Mouse (Mus musculus) left cerebral cortex, adult 2 months (tissue): ENCODE data around the gene Slit2. TPM values are rescaled to one million over a fixed set of nuclear protein-coding genes. Genes with fewer than 3 reads are reported as not detected.

Source experiments
- DNase-seq, 2 experiments: peaks; one replicate each; pipeline ENCODE4 v3.0.0; 2021 to 2022; ENCODE audit warnings: low spot score in 2 of 2, mixed read lengths in 1 of 2; ENCODE audit errors: extremely low spot score in 1 of 2
- H3K27ac ChIP-seq: fragments of 200-600 bp; 2 replicates; pipeline ENCODE4 v1.8.1; 2022
- H3K4me3 ChIP-seq: fragments of 200-600 bp; 2 replicates; pipeline ENCODE4 v1.8.1; 2022
- CTCF ChIP-seq: fragments of 200-600 bp; IDR thresholded peaks from 2 replicates; pipeline ENCODE4 v1.8.1; 2022; ENCODE audit warnings: antibody characterized with exemption, mild to moderate bottlenecking, moderate library complexity
- intact Hi-C: fragments of 180-260 bp; cut with DNase I; formaldehyde crosslinking; loops from one replicate; pipeline ENCODE4 v1.15.1; 2025
- total RNA-seq, 2 experiments: library from RNA; stranded (reverse); gene quantifications; 2 replicates each; pipeline ENCODE4 v1.2.3; 2021

Gene Slit2
- total RNA-seq, 2 experiments from 2014 or later, result 39.4 to 41.2 TPM

- peak; percentile 26 to 53 for DNase-seq
- H3K27ac ChIP-seq, result no peak overlapping the region
- no peak for TF ChIP-seq CTCF
- intact Hi-C loops, result loop anchor here (10.0 kb wide), 1 partner anchor 1541 kb away; no protein-coding TSS in a partner anchor
- H3K4me3 ChIP-seq, result peak overlapping the region; percentile 70
These were observed 3.1 kb downstream of the Slit2 start for GRCm38 (mm10) chr5:47985901-47986670.

DNA sequence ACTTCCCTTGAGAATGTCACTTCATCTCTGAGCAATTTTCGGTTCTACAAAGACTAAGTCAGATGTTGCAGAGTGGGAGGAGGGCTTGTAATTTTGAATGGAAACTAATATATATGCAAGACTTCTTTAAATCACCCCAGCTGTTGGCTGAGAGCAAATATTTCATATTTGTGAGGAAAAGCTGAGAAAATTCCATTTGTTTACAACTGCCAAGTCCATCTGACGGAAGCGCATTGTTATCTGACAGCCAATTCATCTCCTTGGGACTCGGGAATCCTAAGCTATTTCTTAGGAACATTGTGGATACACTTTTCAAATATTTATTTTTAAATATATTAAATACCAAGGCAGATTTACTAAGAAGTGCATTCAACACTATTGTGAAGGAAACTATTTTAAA, 8.0 kb downstream of the Slit2 start:
- no peak overlapping the region for H3K4me3 ChIP-seq
- no peak for TF ChIP-seq CTCF

GRCm38 (mm10) chr5:48003708-48004415, 20.9 kb downstream of the Slit2 start:
- H3K4me3 ChIP-seq, result no peak overlapping the region
- no peak for DNase-seq
- TF ChIP-seq CTCF, result no peak
- H3K27ac ChIP-seq, result no peak overlapping the region
- intact Hi-C loops, result no loop called here

More for the DNA sequence above, 8.0 kb downstream of the Slit2 start:
- no peak overlapping the region for H3K27ac ChIP-seq
- intact Hi-C loops, result no loop called here
- DNase-seq, result no peak

- intact Hi-C loops, result no loop called here
- Histone ChIP-seq H3K27ac (no peak overlapping the region), H3K4me3 (no peak overlapping the region)
- DNase-seq, result no peak
- TF ChIP-seq CTCF, result no peak
These were observed 22.6 kb downstream of the Slit2 start for GRCm38 (mm10) chr5:48005533-48005932.

DNA sequence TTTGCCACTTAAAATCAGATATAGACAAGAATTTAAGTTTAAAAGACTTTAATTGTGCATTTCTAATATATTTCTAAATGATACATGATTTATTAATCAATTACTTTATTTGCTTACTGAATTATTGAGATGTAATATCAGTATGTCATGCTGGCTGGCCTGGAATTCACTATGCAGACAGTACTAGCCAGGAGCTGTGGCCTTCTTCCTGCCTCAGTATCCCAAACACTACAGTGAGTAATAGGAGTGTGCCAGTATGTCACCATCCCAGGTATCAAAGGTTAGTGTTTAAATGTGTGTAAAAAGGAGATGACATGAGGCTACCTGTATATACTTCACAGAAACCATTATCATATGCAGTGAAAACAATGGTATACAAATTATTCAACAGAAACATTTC, 23.1 kb downstream of the Slit2 start:
- H3K27ac ChIP-seq, result no peak overlapping the region
- no peak for TF ChIP-seq CTCF
- no peak overlapping the region for H3K4me3 ChIP-seq
- DNase-seq, result no peak
- intact Hi-C loops, result no loop called here

GRCm38 (mm10) chr5:48023441-48023840, 40.5 kb downstream of the Slit2 start:
- no peak for DNase-seq
- H3K4me3 ChIP-seq, result no peak overlapping the region
- TF ChIP-seq CTCF, result no peak
- intact Hi-C loops, result no loop called here
- H3K27ac ChIP-seq, result no peak overlapping the region

DNA sequence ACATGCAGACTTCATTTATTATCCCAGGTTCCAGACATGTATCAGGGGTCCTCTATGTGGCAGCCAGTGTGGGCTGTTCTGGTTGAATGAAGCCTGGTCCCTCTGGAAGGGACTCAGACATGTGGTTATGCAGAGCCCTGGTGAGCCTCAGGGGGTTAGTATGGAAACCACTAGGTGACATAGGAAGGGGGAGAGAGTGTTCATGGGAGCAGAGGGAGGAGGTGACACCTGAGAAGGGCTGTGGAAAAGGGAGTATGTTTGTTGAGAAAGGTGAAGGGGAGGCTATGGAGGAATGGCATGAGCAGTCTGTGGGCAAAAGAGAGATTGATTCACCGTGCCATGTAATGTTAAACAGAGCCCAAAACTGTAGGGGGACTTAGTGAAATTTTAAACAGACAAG, 51.9 kb downstream of the Slit2 start:
- no peak for DNase-seq
- Histone ChIP-seq H3K4me3 (no peak overlapping the region), H3K27ac (no peak overlapping the region)
- intact Hi-C loops, result no loop called here
- no peak for TF ChIP-seq CTCF

DNA sequence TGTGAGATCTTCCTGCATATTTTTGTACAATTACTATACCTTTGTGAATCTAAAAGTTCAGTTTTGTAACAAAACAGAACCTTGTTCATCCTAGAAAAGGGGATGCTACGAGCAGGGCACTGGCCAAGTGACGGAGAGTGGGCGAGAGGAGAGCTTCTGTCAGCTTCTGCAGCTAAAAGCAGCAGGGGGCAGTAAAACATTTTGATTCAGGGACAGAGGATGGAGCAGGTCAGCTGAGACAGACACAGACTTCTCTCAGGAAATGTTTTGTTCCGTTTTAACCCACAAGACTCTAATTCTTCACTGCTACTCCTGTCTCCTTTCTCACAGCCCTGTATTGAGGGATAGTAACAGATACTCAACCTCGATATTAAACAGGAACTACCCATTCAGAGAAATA, 55.1 kb downstream of the Slit2 start:
- no peak overlapping the region for H3K27ac ChIP-seq
- peak; percentile 49 for TF ChIP-seq CTCF
- no peak for DNase-seq
- no peak overlapping the region for H3K4me3 ChIP-seq
- intact Hi-C loops, result loop anchor here (2.0 kb wide), 1 partner anchor 99 kb away; no protein-coding TSS in a partner anchor

DNA sequence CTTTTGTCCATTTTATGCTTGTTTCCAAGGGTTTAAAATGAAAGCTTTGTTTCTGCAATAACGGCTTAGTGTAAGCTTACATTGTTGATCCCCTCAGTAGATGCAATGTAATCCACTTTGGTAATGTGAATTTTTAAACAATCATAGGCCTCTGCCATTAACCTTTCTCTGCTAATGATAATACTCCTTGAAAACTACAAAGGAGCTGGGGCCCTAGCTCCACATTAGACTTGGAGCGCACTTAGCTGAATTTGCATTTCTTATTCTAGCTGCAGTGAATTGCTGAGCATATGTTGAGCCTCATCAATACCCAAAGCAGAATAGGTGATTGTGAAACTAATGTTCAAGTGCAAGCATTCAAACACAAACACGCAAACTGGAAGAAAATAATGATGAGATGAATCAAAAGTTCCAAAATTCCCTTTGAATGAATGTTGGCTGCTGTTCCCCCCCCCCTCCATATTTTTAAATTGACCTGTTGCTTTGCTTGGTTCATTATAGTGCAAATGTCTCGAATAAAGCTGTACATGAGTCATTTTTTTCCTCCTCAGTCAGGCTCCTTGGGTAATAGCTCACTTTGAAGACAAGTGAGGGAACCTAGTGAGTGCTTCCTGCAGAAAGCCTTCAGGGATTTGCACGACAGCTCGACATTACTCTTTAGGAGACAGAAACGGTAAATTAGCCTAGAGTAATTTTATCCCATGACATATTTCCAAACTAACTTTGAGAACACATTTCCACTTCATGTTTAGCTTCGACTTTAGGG, 66.2 kb downstream of the Slit2 start:
- no peak overlapping the region for H3K4me3 ChIP-seq
- no peak for DNase-seq
- no peak overlapping the region for H3K27ac ChIP-seq
- intact Hi-C loops, result no loop called here
- no peak for TF ChIP-seq CTCF

- no peak for TF ChIP-seq CTCF
- intact Hi-C loops, result no loop called here
- Histone ChIP-seq H3K27ac (no peak overlapping the region), H3K4me3 (no peak overlapping the region)
- no peak for DNase-seq
These were observed 67.8 kb downstream of the Slit2 start for GRCm38 (mm10) chr5:48050637-48051314.

GRCm38 (mm10) chr5:48058612-48059011, 75.7 kb downstream of the Slit2 start:
- Histone ChIP-seq H3K27ac (no peak overlapping the region), H3K4me3 (no peak overlapping the region)
- no peak for DNase-seq

More at GRCm38 (mm10) chr5:48058612-48059011, 75.7 kb downstream of the Slit2 start:
- intact Hi-C loops, result no loop called here
- TF ChIP-seq CTCF, result no peak
